Mouse (Mus musculus) 3134 (cell line): ENCODE data around the gene Cd164l2.

Source experiments
- DNase-seq: peaks from one replicate; pipeline ENCODE4 v3.0.0-alpha.2; 2011; ENCODE audit warnings: low spot score; ENCODE audit not compliant: insufficient read length; ENCODE audit errors: extremely low read depth

Gene Cd164l2

GRCm38 (mm10) chr4:133194482-133194881 is 17.4 kb upstream of the Cd164l2 start:
- no peak for DNase-seq

- DNase-seq: no peak
These were observed 16.9 kb upstream of the Cd164l2 start for GRCm38 (mm10) chr4:133195014-133195413.

- DNase-seq: no peak
These were observed 15.8 kb upstream of the Cd164l2 start for GRCm38 (mm10) chr4:133196136-133196535.

- no peak for DNase-seq
These were observed 15.1 kb upstream of the Cd164l2 start for GRCm38 (mm10) chr4:133196852-133197251.

- no peak for DNase-seq
These were observed 14.6 kb upstream of the Cd164l2 start for GRCm38 (mm10) chr4:133197355-133197754.

GRCm38 (mm10) chr4:133197801-133198286 is 14.1 kb upstream of the Cd164l2 start:
- no peak for DNase-seq

- DNase-seq: no peak
These were observed 13.4 kb upstream of the Cd164l2 start for GRCm38 (mm10) chr4:133198337-133199180.

GRCm38 (mm10) chr4:133199743-133200142 is 12.2 kb upstream of the Cd164l2 start:
- DNase-seq: no peak

GRCm38 (mm10) chr4:133200343-133200742 is 11.6 kb upstream of the Cd164l2 start:
- DNase-seq: no peak

GRCm38 (mm10) chr4:133201006-133201771 is 10.7 kb upstream of the Cd164l2 start:
- peak; percentile 49 for DNase-seq

- no peak for DNase-seq
These were observed 9.7 kb upstream of the Cd164l2 start for GRCm38 (mm10) chr4:133202254-133202653.

- DNase-seq: no peak
These were observed 8.3 kb upstream of the Cd164l2 start for GRCm38 (mm10) chr4:133203591-133203990.

- no peak for DNase-seq
These were observed 7.6 kb upstream of the Cd164l2 start for GRCm38 (mm10) chr4:133204379-133204778.

GRCm38 (mm10) chr4:133209366-133209765 is 2.6 kb upstream of the Cd164l2 start:
- DNase-seq: peak; percentile 45

- no peak for DNase-seq
These were observed 1.7 kb upstream of the Cd164l2 start for GRCm38 (mm10) chr4:133210023-133210787.

GRCm38 (mm10) chr4:133210788-133211390 is 1.0 kb upstream of the Cd164l2 start:
- DNase-seq: no peak

GRCm38 (mm10) chr4:133212562-133213267 is 784 bp downstream of the Cd164l2 start:
- DNase-seq: peak; percentile 76

GRCm38 (mm10) chr4:133213268-133213590 is 1.3 kb downstream of the Cd164l2 start:
- DNase-seq: no peak

- peak; percentile 52 for DNase-seq
These were observed 1.7 kb downstream of the Cd164l2 start for GRCm38 (mm10) chr4:133213661-133214060.

- DNase-seq: no peak
These were observed 5.7 kb downstream of the Cd164l2 start for GRCm38 (mm10) chr4:133217641-133218040.
